Mouse (Mus musculus): ENCODE data around the gene Clec10a. TPM values are rescaled to one million over a fixed set of nuclear protein-coding genes. Genes with fewer than 3 reads are reported as not detected.
A peak's percentile ranks its signal among the peaks of the same experiment; 100 is the strongest.

The Clec10a gene
- total RNA-seq, 2 experiments from 2014 or later: 2.2 TPM

DNA sequence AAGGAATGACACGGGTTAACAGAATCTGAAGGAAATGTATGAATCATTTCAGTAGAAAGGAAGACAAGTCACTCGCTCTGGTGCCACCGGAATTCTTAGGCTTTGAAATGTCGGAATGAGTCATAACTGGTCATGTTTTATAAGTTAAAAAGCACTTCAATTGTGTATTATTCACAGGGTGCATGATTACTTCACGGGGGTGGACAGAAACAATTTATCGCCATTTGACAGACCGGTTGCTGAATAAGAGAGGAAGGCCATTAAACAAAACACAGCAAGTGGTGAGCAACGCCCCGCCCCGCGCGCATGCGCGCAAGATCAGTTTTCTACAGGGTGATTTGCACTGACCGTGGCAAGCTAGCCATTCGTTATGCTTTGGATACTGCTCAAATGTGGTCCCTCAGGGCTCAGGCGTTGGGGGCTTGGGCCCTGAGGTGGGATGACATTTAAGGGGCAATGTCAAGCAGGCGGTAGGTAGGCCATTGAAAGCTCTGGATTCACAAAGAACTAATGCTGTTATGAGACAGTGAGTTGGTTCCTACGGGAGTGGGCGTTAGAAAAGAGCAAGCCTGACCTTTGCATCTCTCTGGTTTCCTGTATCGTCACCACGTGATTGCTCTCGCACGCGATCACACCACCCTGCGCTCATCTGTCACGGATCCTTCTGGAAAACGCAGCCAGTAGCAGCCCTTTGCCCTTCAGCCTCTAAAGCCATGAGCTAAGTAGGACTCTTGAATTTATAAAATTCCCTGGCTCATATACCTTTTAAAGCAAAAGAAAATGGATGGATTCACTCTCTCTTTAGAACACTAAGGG lies 33.5 kb downstream of the Clec10a start:
- no peak overlapping the region for H3K4me3 ChIP-seq
- no peak for TF ChIP-seq CTCF (IDR thresholded peaks at IDR 0.05)
- no peak overlapping the region for H3K27ac ChIP-seq
- DNase-seq (ENCODE audit: extremely low spot score in 1 of 2, low spot score in 2 of 2): no peak
- intact Hi-C loops (cut with DNase I): no loop called here

DNA sequence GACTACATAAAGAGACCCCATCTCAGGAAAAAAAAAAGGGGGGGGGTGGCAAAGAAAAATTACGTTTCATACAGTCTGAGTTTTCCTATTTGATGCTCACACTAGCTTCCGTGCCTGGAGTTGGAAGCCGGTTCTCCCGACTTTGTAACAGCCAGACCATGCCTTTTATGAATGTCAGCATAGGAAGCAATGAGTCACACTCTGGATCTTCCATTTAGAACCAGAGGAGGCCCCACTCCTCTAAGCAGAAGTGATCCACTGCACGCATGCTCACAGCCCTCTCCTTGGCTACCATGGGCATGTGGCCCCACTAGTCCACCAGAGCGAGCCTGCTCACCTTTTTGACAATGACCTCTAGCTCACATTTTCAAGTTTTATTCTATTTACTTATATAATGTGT lies 35.2 kb downstream of the Clec10a start:
- Histone ChIP-seq H3K27ac (no peak overlapping the region), H3K4me3 (no peak overlapping the region)
- intact Hi-C loops (cut with DNase I): no loop called here
- no peak for DNase-seq (ENCODE audit: extremely low spot score in 1 of 2, low spot score in 2 of 2)
- TF ChIP-seq CTCF (IDR thresholded peaks at IDR 0.05): no peak

DNA sequence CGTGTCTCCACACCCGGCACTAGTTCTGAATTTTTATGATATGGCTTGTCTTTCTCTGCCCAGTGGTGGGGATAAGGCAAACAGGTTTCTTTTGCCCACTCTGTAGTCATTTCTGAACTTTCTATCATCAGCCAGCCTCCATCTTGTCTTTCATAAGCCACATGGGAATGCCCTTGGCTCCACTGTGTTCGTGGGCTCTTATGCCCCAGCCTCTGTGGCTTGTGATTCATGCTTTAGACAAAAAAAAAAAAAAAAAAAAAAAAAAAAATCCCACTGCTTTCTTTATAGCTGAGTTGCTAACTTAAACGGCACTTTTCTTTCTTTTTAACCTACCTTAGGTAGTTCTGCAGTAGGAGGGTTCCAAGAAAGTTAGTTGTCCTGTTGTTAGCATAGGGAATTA lies 36.2 kb downstream of the Clec10a start:
- Histone ChIP-seq H3K4me3 (no peak overlapping the region), H3K27ac (no peak overlapping the region)
- TF ChIP-seq CTCF (IDR thresholded peaks at IDR 0.05): no peak
- no peak for DNase-seq (ENCODE audit: extremely low spot score in 1 of 2, low spot score in 2 of 2)
- intact Hi-C loops (cut with DNase I): no loop called here

- no peak for TF ChIP-seq CTCF (IDR thresholded peaks at IDR 0.05)
- no peak for DNase-seq (ENCODE audit: extremely low spot score in 1 of 2, low spot score in 2 of 2)
- Histone ChIP-seq H3K4me3 (no peak overlapping the region), H3K27ac (no peak overlapping the region)
- intact Hi-C loops (cut with DNase I): no loop called here
Observed at GRCm38 (mm10) chr11:70193354-70194285, 37.6 kb downstream of the Clec10a start.

DNA sequence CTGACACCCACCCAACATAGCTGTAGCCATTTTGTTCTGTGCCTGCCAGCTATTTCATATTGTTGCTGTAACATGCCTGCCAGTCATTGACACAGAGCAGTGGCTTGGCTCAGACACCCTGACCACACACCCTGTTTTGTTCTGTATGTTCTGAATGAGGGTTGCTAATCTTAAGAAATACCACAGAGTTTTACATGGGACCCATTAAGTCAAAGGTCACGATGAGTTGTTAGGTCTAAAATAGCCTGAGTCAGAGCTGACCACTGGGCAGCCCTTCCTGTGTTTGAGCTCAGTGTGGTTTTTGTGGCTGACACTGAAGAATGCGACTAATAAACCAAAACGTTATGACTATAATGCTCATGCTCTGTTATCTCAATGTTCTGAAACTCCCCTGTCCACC lies 42.3 kb downstream of the Clec10a start:
- intact Hi-C loops (cut with DNase I): no loop called here
- TF ChIP-seq CTCF (IDR thresholded peaks at IDR 0.05): no peak

DNA sequence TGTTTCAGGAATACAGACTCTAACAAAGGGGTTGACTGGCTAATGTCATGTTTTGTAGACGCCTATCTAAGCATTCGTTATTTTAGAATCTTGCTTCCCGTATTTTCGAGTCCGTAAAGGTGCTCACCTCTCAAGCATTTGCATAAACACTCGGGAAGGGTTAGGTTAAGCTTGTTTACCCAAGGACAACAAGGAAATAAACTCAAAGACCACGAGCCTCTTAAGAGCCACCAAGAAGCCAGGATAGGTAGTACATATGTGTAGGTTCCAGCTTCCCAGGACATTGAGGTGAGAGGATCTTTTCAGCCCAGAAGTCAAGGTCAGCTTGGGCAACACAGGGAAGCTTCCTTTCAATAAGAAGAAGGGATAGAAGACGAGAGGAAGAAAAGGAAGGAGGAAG lies 43.1 kb downstream of the Clec10a start:
- TF ChIP-seq CTCF (IDR thresholded peaks at IDR 0.05): no peak
- DNase-seq (ENCODE audit: extremely low spot score in 1 of 2, low spot score in 2 of 2): no peak
- intact Hi-C loops (cut with DNase I): no loop called here
- Histone ChIP-seq H3K4me3 (no peak overlapping the region), H3K27ac (no peak overlapping the region)

More for the DNA sequence above, 42.3 kb downstream of the Clec10a start:
- DNase-seq (ENCODE audit: extremely low spot score in 1 of 2, low spot score in 2 of 2): no peak
- Histone ChIP-seq H3K4me3 (no peak overlapping the region), H3K27ac (no peak overlapping the region)

GRCm38 (mm10) chr11:70200036-70200608 lies 44.1 kb downstream of the Clec10a start:
- no peak for TF ChIP-seq CTCF (IDR thresholded peaks at IDR 0.05)
- no peak for DNase-seq (ENCODE audit: extremely low spot score in 1 of 2, low spot score in 2 of 2)
- intact Hi-C loops (cut with DNase I): loop anchor here (2.0 kb wide), 1 partner anchor 125 kb away; no protein-coding TSS in a partner anchor

GRCm38 (mm10) chr11:70201691-70202090 lies 45.7 kb downstream of the Clec10a start:
- no peak overlapping the region for H3K4me3 ChIP-seq
- H3K27ac ChIP-seq: no peak overlapping the region
- peak; percentile 64 to 75 for DNase-seq (ENCODE audit: extremely low spot score in 1 of 2, low spot score in 2 of 2)
- TF ChIP-seq CTCF (IDR thresholded peaks at IDR 0.05): peak; percentile 88
- intact Hi-C loops (cut with DNase I): loop anchor here (2.0 kb wide), 1 partner anchor 127 kb away; no protein-coding TSS in a partner anchor

More at GRCm38 (mm10) chr11:70200036-70200608, 44.1 kb downstream of the Clec10a start:
- no peak overlapping the region for H3K27ac ChIP-seq
- H3K4me3 ChIP-seq: no peak overlapping the region

- Histone ChIP-seq H3K4me3 (no peak overlapping the region), H3K27ac (no peak overlapping the region)
- DNase-seq (ENCODE audit: extremely low spot score in 1 of 2, low spot score in 2 of 2): no peak
- TF ChIP-seq CTCF (IDR thresholded peaks at IDR 0.05): no peak
- intact Hi-C loops (cut with DNase I): no loop called here
Observed at GRCm38 (mm10) chr11:70206801-70207200, 50.8 kb downstream of the Clec10a start.

DNA sequence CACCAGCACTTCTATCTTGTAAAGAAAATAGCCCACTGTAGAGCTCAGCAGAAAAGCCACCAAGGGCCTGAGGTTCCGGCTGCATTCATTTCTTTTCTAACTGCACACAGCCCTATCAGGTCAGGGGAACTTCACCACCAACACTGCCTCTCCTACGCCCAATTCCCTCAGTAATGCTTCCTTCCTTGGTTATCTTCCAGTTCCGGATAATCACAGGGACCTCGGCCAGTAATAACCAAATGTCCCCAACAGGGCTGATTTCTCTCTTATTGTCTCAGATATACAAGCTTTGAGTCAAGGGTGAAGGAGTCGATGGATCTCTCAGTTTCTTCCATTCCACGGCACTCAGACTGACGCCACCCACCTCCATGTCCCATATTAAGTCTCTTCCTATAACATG lies 51.3 kb downstream of the Clec10a start:
- no peak overlapping the region for H3K4me3 ChIP-seq
- DNase-seq (ENCODE audit: extremely low spot score in 1 of 2, low spot score in 2 of 2): no peak
- TF ChIP-seq CTCF (IDR thresholded peaks at IDR 0.05): no peak
- intact Hi-C loops (cut with DNase I): no loop called here
- no peak overlapping the region for H3K27ac ChIP-seq

- Histone ChIP-seq H3K27ac (no peak overlapping the region), H3K4me3 (no peak overlapping the region)
- intact Hi-C loops (cut with DNase I): no loop called here
- TF ChIP-seq CTCF (IDR thresholded peaks at IDR 0.05): no peak
- no peak for DNase-seq (ENCODE audit: extremely low spot score in 1 of 2, low spot score in 2 of 2)
Observed at GRCm38 (mm10) chr11:70208778-70209388, 52.9 kb downstream of the Clec10a start.

All from left cerebral cortex, adult 2 months (tissue).